Mouse (Mus musculus) hindbrain, embryonic 11.5 days (tissue): ENCODE data around the gene Tmem115. TPM values are rescaled to one million over a fixed set of nuclear protein-coding genes. Genes with fewer than 3 reads are reported as not detected.

Source experiments
- ATAC-seq: fragments of 200-750 bp; cut with Nextera tagmentation; 2 replicates; pipeline ENCODE4 v1.8.0; 2017; ENCODE audit warnings: mild to moderate bottlenecking, moderate TSS enrichment, moderate library complexity; ENCODE audit not compliant: low FRiP score
- DNase-seq: peaks from one replicate; pipeline ENCODE4 v3.0.0-alpha.2; 2015; ENCODE audit warnings: low spot score
- H3K27ac ChIP-seq: fragments of 300-500 bp; sonication (generic); 2 replicates; pipeline ENCODE4 v1.5.1; 2014; ENCODE audit warnings: mild to moderate bottlenecking, low read depth, low read length
- H3K27me3 ChIP-seq: fragments of 300-500 bp; sonication (generic); 2 replicates; pipeline ENCODE4 v1.6.1; 2014; ENCODE audit warnings: mild to moderate bottlenecking, low read length, moderate library complexity, mixed read lengths; ENCODE audit not compliant: control insufficient read depth, insufficient read depth
- H3K36me3 ChIP-seq: fragments of 300-500 bp; sonication (generic); 2 replicates; pipeline ENCODE4 v1.6.1; 2014; ENCODE audit warnings: mild to moderate bottlenecking, low read length, moderate library complexity, mixed read lengths; ENCODE audit not compliant: control insufficient read depth, insufficient read depth
- H3K4me1 ChIP-seq: fragments of 300-500 bp; sonication (generic); replicated peaks from 2 replicates; pipeline ENCODE4 v1.6.1; 2014; ENCODE audit warnings: low read length, mixed read lengths; ENCODE audit not compliant: control insufficient read depth, insufficient read depth
- H3K4me2 ChIP-seq: fragments of 300-500 bp; sonication (generic); replicated peaks from 2 replicates; pipeline ENCODE4 v1.6.1; 2014; ENCODE audit warnings: mild to moderate bottlenecking, low read depth, low read length
- H3K4me3 ChIP-seq: fragments of 300-500 bp; sonication (generic); 2 replicates; pipeline ENCODE4 v1.5.1; 2014; ENCODE audit warnings: low read depth, low read length
- H3K9ac ChIP-seq: fragments of 300-500 bp; sonication (generic); 2 replicates; pipeline ENCODE4 v1.6.1; 2014; ENCODE audit warnings: low read depth, low read length
- H3K9me3 ChIP-seq: fragments of 300-500 bp; sonication (generic); 2 replicates; pipeline ENCODE4 v1.6.1; 2016; ENCODE audit warnings: low read length; ENCODE audit not compliant: control insufficient read depth
- WGBS: fragments of 180-500 bp; shearing (Covaris S2); extraction: QIAGEN DNeasy Blood & Tissue Kit; methylation state at CpG from one replicate; pipeline ENCODE4 v1.1.7; 2014; 5-methylcytosine and 5-hydroxymethylcytosine counted together
- polyA plus RNA-seq: library from polyadenylated mRNA; unstranded; fragments of >200 nt; fragmentation: Nextera tagmentation; extraction: Ambion mirVana; gene quantifications from 2 replicates; pipeline ENCODE4 v1.2.1, GENCODE M21; 2014

Tmem115 gene
- polyA plus RNA-seq, 1 experiment from 2014 or later = 38.8 TPM

- H3K27ac ChIP-seq = no peak overlapping the region
- 0 out of 2 replicates have a peak, but pooled peaks cover 2% of the 10 kb centered on the region for H3K27me3 ChIP-seq
- no peak overlapping the region for H3K4me2 ChIP-seq
- no peak overlapping the region for H3K9ac ChIP-seq
- peaks cover 14% of the 10 kb centered on the region for H3K4me1 ChIP-seq
- H3K36me3 ChIP-seq = peaks cover 10% of the 10 kb centered on the region; the same call in 1 of the 2 replicates
- H3K9me3 ChIP-seq = no peaks in the 10 kb centered on the region
- no peak overlapping the region for H3K4me3 ChIP-seq
- WGBS = 85% methylated on average over 11 of the region's 11 CpGs
- ATAC-seq (no peak), DNase-seq (no peak)
Measured at GRCm38 (mm10) chr9:107543299-107543698, 9.6 kb downstream of the Tmem115 start.

GRCm38 (mm10) chr9:107544196-107544700 is 10.5 kb downstream of the Tmem115 start:
- DNase-seq (no peak), ATAC-seq (no peak)
- Histone ChIP-seq H3K27me3 (peaks cover 6% of the 10 kb centered on the region; the same call in 1 of the 2 replicates), H3K9ac (no peak overlapping the region), H3K4me1 (peaks cover 14% of the 10 kb centered on the region), H3K4me3 (no peak overlapping the region), H3K36me3 (peaks cover 6% of the 10 kb centered on the region; the same call in 1 of the 2 replicates), H3K4me2 (no peak overlapping the region), H3K27ac (no peak overlapping the region), H3K9me3 (no peaks in the 10 kb centered on the region)
- WGBS = 94% methylated on average over 17 of the region's 17 CpGs

- ATAC-seq = no peak
Measured at GRCm38 (mm10) chr9:107544729-107545128, 11.0 kb downstream of the Tmem115 start.

GRCm38 (mm10) chr9:107545199-107545598 is 11.5 kb downstream of the Tmem115 start:
- no peak for DNase-seq
- Histone ChIP-seq H3K4me2 (no peak overlapping the region), H3K36me3 (0 out of 2 replicates have a peak, but pooled peaks cover 2% of the 10 kb centered on the region), H3K9me3 (no peaks in the 10 kb centered on the region), H3K27me3 (peaks cover 8% of the 10 kb centered on the region), H3K4me1 (peaks cover 14% of the 10 kb centered on the region), H3K27ac (no peak overlapping the region), H3K4me3 (no peak overlapping the region), H3K9ac (no peak overlapping the region)
- ATAC-seq = no peak
- WGBS = 90% methylated on average over 10 of the region's 10 CpGs

More at GRCm38 (mm10) chr9:107544729-107545128, 11.0 kb downstream of the Tmem115 start:
- 96% methylated on average over 12 of the region's 12 CpGs for WGBS
- DNase-seq = no peak
- Histone ChIP-seq H3K4me3 (no peak overlapping the region), H3K4me2 (no peak overlapping the region), H3K27ac (no peak overlapping the region), H3K4me1 (peaks cover 14% of the 10 kb centered on the region), H3K9ac (no peak overlapping the region), H3K9me3 (no peaks in the 10 kb centered on the region), H3K27me3 (peaks cover 8% of the 10 kb centered on the region; the same call in 1 of the 2 replicates), H3K36me3 (peaks cover 5% of the 10 kb centered on the region; the same call in 1 of the 2 replicates)

- Histone ChIP-seq H3K27me3 (peaks cover 12% of the 10 kb centered on the region), H3K4me3 (no peak overlapping the region), H3K4me2 (no peak overlapping the region), H3K4me1 (peaks cover 15% of the 10 kb centered on the region), H3K9ac (no peak overlapping the region), H3K36me3 (0 out of 2 replicates have a peak, but pooled peaks cover 2% of the 10 kb centered on the region), H3K27ac (no peak overlapping the region), H3K9me3 (no peaks in the 10 kb centered on the region)
- no peak for ATAC-seq
- peak; percentile 88 for DNase-seq
- 4% methylated on average over 3 of the region's 3 CpGs for WGBS
Measured at GRCm38 (mm10) chr9:107545602-107546001, 11.9 kb downstream of the Tmem115 start.

GRCm38 (mm10) chr9:107547026-107547425 is 13.3 kb downstream of the Tmem115 start, which contains the start of gene Zmynd10:
TSS of gene Zmynd10 (plus strand) at chr9:107547298.
- Histone ChIP-seq H3K9me3 (no peaks in the 10 kb centered on the region), H3K9ac (peak within 1 kb of the TSS; percentile 16; the same call in 1 of the 2 replicates), H3K4me1 (peaks cover 20% of the 10 kb centered on the region), H3K27ac (no peak within 1 kb of the TSS), H3K36me3 (0 out of 2 replicates have a peak, but pooled peaks cover 2% of the 10 kb centered on the region), H3K4me2 (peak within 1 kb of the TSS; percentile 34), H3K4me3 (0 out of 2 replicates have a peak within 1 kb of the TSS, but pooled peaks have one; percentile 13), H3K27me3 (peaks cover 25% of the 10 kb centered on the region)
- WGBS = 4% methylated on average over 20 of the region's 20 CpGs
- DNase-seq (peak; percentile 94), ATAC-seq (peak; percentile 61; the same call in 1 of the 2 replicates)

GRCm38 (mm10) chr9:107547957-107548356 is 14.2 kb downstream of the Tmem115 start:
- Histone ChIP-seq H3K27me3 (peaks cover 33% of the 10 kb centered on the region), H3K4me1 (peaks cover 18% of the 10 kb centered on the region), H3K9ac (no peak overlapping the region), H3K36me3 (0 out of 2 replicates have a peak, but pooled peaks cover 2% of the 10 kb centered on the region), H3K4me2 (no peak overlapping the region), H3K9me3 (no peaks in the 10 kb centered on the region), H3K27ac (no peak overlapping the region), H3K4me3 (no peak overlapping the region)
- DNase-seq = no peak
- WGBS = 85% methylated on average over 5 of the region's 5 CpGs
- ATAC-seq = no peak

- Histone ChIP-seq H3K36me3 (0 out of 2 replicates have a peak, but pooled peaks cover 2% of the 10 kb centered on the region), H3K27me3 (peaks cover 35% of the 10 kb centered on the region), H3K4me2 (no peak overlapping the region), H3K4me3 (no peak overlapping the region), H3K9ac (no peak overlapping the region), H3K27ac (no peak overlapping the region), H3K9me3 (no peaks in the 10 kb centered on the region), H3K4me1 (peaks cover 18% of the 10 kb centered on the region; the same call in 1 of the 2 replicates)
- no peak for ATAC-seq
- DNase-seq = no peak
- WGBS = 93% methylated on average over 10 of the region's 10 CpGs
Measured at GRCm38 (mm10) chr9:107548820-107549219, 15.1 kb downstream of the Tmem115 start.
